Mouse (Mus musculus) adipocyte (in vitro differentiated cells): ENCODE data around the gene Dhcr24.

Experiments
- DNase-seq: peaks from one replicate; pipeline ENCODE4 v3.0.0-alpha.2; 2016; ENCODE audit warnings: low spot score

The Dhcr24 gene

DNA sequence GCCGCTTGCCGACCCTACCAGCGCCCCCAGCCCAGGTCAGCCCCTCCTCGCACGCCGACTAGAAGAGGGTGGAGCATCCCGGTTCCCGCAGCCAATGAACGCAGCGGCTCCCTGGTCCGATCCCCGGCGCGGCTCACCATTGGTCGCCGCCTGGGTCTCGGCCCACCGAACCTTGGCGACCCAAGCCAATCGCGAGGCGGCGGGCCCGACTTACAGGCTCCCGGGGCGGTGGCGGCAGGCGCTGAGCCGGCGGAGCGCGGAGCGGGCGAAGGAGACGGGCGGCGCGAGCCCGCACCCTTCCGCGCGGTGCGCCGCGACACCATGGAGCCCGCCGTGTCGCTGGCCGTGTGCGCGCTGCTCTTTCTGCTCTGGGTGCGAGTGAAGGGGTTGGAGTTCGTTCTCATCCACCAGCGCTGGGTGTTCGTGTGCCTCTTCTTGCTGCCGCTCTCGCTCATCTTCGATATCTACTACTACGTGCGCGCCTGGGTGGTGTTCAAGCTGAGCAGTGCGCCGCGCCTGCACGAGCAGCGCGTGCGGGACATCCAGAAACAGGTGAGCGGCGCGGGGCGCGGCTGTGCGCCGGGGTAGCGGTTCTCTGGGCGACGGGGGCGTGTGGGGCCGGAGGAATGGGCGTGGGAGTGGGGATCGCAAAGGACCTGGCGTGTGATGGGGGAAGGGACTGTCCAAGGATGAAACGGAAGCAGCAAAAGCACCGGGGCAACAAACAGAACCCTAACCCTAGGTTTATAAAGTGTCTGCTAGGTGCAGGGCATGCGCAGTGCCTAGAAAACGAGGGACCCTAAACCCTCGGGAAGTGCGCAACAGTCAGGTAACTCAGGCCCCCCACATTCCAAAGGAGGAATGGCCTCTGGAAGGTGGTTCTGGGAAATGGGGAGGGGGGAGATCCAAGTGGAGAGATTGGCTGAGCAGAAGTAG is at the start of gene Dhcr24:
Gene Dhcr24 (plus strand): TSS at position 193 of the 936 bp plus-strand sequence.
- DNase-seq, result peak; percentile 48

DNA sequence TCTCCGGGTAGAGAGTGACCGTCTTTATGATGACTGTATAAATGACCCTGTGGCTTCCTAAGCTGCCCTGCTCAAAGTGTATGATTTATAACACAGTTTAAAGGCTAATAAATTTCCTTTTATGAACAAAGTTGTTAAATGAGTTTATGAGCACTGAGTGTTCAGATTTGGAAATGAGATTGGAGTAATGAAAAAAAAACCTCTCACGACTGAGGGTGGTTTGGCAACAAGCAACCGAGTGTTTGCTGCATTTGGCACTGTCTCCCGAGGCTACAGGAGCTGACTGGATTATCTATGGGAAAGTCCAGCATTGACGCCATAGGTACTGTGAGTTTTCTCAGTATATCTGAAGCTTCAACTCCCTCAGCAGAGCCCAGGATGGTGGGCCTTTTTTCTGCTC is 46.2 kb upstream of the Dhcr24 start:
- DNase-seq, result no peak

DNA sequence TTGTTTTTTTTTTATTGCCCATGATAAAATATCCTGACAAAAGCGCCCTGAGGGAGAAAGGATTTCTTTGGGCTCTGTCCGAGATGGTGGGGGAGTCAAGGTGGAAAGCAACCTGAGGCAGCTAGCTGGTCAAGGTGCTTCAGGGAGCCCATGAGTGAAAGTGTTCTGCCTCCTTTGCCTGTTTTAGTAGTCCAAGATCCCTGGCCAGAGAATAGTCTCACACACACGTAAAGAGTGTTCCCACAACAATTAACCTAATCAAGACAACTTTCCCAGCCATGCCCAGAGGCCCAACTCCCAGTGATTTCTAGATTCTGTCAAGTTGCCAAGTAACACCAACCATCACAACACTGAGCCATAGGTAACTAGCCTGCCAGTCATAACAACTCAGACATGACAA is 38.3 kb upstream of the Dhcr24 start:
- no peak for DNase-seq

DNA sequence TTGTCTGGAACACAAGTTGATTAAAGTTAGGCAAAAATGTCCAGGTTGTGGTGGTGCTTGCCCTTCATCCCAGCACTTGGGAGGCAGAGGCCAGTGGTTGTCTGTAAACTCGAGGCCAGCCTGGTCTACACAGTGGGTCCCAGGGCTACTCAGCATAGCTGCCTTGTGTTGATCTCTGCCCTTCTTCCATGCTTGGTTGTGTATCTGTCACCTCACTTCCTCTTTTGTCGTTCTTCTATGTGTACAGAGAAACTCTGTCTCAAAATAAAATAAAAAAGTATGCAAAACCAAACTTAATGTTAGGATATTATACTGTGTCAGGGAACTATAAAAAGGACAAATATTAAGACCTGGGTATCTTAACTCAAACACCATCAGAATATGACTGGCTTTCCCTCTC is 36.7 kb upstream of the Dhcr24 start:
- DNase-seq, result no peak

- DNase-seq, result no peak
Measured at GRCm38 (mm10) chr4:106525001-106525400, 35.8 kb upstream of the Dhcr24 start.

DNA sequence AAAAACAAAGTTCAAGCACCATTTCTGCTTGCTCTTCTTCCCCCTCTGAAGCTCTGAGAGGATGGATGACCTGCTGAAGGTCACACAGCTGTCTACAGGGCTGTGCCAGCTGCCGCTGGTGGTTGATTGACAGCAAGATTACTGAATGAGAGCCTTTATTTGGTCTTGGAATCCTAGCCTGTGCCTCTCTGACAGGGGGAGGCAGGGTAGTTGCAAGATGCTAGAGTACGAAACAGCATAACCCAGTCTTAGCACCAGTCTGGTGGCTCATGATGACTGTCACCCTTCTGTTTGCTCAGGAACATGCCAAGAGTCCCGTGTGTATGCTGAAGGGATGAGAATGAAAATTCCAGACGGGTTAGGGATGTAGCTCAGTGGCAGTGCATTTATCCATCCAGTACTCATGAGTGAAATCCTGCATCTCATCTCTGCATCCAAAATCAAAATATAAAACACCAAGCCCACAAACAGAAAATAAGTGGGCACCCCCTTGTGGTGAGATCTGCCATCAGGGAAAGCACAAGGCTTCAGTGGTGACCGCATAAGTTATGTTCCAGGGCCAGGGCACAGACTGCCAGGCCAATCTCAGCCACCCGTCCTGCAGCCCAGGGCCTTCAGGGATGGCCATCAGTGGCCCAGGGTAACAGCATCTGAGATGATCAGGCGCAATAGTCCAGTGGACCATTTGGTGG is 32.8 kb upstream of the Dhcr24 start:
- no peak for DNase-seq

- peak; percentile 91 for DNase-seq
Measured at GRCm38 (mm10) chr4:106529375-106530112, 31.3 kb upstream of the Dhcr24 start.

- no peak for DNase-seq
Measured at GRCm38 (mm10) chr4:106530113-106530482, 30.7 kb upstream of the Dhcr24 start.

DNA sequence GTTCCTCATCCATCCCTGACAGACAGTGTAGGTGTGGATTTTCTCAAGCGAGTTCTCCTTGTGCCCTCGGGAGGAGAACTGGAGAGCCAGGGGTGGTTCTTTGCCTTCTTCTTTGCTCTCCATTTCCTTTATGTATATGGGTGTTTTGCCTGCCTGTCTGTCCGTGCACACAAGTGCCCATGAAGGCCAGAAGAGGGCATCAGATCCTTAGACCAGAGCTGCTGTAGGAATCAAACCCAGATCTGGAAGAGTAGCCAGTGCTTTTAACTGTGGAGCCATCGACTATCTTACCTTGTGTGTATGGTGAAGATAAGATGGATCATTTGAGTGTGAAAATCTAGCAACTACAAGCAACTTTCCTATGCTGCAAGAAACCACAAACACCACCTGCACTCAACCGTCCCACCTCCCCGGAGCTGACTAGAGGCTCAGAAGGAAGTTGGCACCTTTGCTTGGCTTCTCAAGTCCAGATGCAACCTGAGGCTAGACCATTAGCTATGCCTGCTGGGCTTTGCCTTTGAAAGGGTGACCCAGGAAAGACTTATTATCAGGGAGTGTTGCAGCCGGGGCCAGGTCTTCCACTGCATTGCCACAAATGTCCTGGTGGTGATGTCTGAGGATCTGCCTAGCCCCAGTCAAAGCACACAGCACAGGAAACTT is 27.3 kb upstream of the Dhcr24 start:
- DNase-seq, result no peak

GRCm38 (mm10) chr4:106534256-106534655 is 26.6 kb upstream of the Dhcr24 start:
- no peak for DNase-seq

GRCm38 (mm10) chr4:106539756-106540155 is 21.1 kb upstream of the Dhcr24 start:
- DNase-seq, result no peak

DNA sequence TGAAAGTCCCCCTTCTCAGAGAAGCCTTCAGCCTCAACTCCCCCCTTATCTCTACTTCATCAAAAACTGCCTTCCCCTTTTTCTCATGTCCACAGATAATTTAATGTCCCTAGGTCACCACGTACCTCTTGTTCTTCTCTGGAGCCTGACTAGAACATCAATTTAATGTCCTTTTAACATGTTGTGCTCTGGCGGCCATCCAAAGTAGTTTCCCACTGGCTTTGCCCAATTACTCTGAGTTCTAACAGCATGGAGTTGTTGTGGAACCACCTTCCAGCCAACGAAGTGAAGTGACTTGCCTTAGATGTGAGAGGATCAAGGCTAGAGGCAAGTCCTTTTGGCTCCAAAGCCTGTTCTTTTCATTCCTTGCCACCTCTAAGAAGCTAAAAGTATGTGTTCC is 19.3 kb upstream of the Dhcr24 start:
- DNase-seq, result no peak

GRCm38 (mm10) chr4:106542211-106542610 is 18.6 kb upstream of the Dhcr24 start:
- DNase-seq, result no peak

- DNase-seq, result no peak
Measured at GRCm38 (mm10) chr4:106545817-106546373, 14.9 kb upstream of the Dhcr24 start.

DNA sequence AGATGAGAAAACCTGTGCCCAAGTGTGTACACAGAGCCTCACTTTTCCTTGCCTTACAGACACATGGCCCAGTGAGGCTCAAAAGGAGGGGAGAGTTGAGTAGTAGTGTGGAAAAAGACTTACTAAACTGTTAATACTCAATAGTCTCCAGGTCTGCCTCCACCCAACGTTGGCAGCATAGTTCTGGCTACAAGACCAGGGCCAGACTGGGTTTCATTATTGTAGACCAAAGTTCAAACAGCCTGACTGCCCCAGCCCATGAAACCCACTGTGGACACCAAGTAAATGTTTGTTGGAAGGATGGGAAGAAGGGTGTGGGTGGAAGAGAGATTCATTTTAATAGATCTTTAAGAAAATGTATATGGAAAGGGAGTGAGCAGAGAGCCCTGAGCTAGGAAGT is 13.9 kb upstream of the Dhcr24 start:
- no peak for DNase-seq

DNA sequence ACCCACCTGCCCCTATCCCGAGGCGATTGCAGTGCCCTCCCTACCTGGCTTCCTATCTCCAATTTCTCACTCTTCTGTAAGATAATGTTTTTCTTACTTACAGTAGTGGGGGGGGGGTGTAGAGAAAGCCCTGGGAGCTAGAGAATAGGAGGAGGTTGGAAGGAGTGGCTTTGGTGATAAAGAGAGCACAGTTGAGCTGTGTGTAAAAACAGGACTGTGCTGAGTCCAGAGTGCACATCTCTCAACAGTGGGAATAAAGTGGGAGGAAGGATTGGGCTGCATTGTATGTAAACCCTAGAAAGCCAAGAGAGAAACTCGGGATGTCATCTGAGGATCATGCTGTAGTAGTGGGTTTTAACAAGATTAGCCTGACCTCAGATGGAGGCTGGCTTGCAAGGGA is 12.7 kb upstream of the Dhcr24 start:
- DNase-seq, result no peak

DNA sequence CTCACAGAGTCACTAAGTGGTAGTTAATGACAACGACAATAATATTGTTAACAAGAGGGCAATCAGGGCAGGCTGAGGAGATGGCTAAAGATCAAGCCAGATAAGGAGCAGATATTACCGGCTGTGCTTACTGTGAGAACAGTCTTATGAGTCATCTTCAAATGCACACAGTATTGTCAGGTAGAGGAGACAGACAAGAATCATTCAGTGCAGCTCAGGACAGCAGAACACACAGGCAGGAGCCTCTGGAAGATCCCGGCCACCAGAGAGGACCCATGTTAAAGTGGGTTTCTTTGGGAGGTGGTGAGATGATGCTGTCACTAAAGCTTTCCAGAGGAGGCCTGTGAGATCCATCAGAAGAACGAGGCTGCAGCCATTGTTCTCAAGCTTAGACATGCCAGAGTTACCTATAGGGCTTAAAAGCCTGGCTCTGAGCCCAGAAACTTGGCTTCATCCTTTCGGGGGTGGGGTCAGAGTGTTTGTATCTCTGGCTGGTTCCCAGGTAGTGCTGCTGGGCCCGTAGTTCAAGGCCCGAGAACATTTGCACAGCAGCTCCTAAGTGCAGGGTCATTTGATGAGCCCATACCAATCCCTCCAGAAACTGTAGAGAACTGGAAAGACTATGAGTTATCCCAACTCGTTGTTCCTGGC is 10.2 kb upstream of the Dhcr24 start:
- DNase-seq, result no peak

DNA sequence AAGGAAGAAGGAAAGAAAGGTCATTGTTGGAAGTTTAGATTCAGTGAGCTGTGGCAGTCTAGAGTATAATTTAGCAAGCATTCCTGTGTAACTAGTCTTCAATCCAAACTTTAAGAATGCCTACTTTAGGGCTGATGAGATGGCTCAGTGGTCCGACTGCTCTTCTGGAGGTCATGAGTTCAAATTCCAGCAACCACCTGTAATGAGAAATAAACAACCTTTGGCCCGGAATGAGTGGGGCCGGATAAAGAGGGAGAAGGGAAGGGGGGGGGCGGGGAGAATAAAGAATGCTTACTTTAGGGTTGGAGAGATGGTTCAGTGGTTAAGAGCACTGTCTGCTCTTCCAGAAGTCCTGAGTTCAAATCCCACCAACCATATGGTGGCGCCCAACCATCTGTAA is 3.6 kb upstream of the Dhcr24 start:
- no peak for DNase-seq

DNA sequence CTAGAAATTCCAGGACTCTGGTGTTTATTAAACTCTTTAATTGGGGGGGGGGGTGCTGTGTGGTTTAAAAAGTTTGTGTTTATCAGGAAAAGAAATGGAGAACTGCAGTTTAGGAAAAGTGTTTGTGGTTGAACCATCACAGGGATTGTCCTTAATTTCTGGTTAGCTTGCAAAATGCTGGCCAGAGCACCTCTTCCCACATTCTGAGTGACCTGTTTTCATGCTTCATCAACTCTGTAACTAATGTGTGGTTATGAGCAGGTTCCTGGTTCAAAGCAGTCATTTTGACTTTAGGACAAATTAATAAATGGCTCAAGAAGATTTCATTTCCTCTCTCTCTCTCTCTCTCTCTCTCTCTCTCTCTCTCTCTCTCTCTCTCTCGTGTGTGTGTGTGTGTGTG is 2.9 kb upstream of the Dhcr24 start:
- DNase-seq, result no peak

GRCm38 (mm10) chr4:106559343-106560212 is 1.3 kb upstream of the Dhcr24 start:
- DNase-seq, result no peak
